Comparison of ENCODE assay signal across 8 mouse cellular contexts in genomic region chr5:115011217-115011518, GRCm38 (mm10). TPM values are rescaled to one million over a fixed set of nuclear protein-coding genes. Genes with fewer than 3 reads are reported as not detected.
DNase-seq lines count a peak whose midpoint lies in the region; ATAC-seq and TF ChIP-seq lines count a peak whose summit lies in the region.

No protein-coding gene starts in this region.

- no peaks in the 10 kb centered on the region for H3K9me3 ChIP-seq in heart, embryonic 10.5 days
- no peaks in the 10 kb centered on the region for H3K9me3 ChIP-seq in forebrain, embryonic 12.5 days
- H3K9me3 ChIP-seq in liver, embryonic 14.5 days (ENCODE audit: control insufficient read depth, low read length) = no peaks in the 10 kb centered on the region

- no peak for DNase-seq in heart, embryonic 10.5 days (ENCODE audit: low spot score)
- DNase-seq in heart, adult 8-10 months (ENCODE audit: low spot score) = no peak
- no peak for DNase-seq in liver, embryonic 14.5 days (ENCODE audit: low read depth in 3 of 3, low spot score in 3 of 3)
- no peak for DNase-seq in thymus, postnatal 4 days
- DNase-seq in gastrocnemius, postnatal 25 days = no peak

- H3K4me2 ChIP-seq in forebrain, embryonic 12.5 days = peak overlapping the region; percentile 99
- peak overlapping the region; percentile 90 for H3K4me2 ChIP-seq in liver, embryonic 14.5 days (ENCODE audit: low read depth)

- H3K9ac ChIP-seq in forebrain, embryonic 12.5 days = peak overlapping the region; percentile 98
- H3K9ac ChIP-seq in liver, embryonic 14.5 days (replicated peaks) = peak overlapping the region; percentile 98

- peak overlapping the region; percentile 98 for H3K27ac ChIP-seq in heart, embryonic 10.5 days
- peak overlapping the region; percentile 93 for H3K27ac ChIP-seq in forebrain, embryonic 12.5 days
- peak overlapping the region; percentile 75 for H3K27ac ChIP-seq in liver, embryonic 14.5 days

- H3K27me3 ChIP-seq in heart, embryonic 10.5 days (ENCODE audit: insufficient read depth, poor library complexity, severe bottlenecking) = no peaks in the 10 kb centered on the region
- 0 out of 2 replicates have a peak, but pooled peaks cover 6% of the 10 kb centered on the region for H3K27me3 ChIP-seq in forebrain, embryonic 12.5 days
- no peaks in the 10 kb centered on the region for H3K27me3 ChIP-seq in liver, embryonic 14.5 days (ENCODE audit: control insufficient read depth, insufficient read depth, low read length)

- TF ChIP-seq CTCF in liver, embryonic 14.5 days (IDR thresholded peaks at IDR 0.05; ENCODE audit: low read depth) = no peak

- ATAC-seq in CD4-positive, CD25-positive, alpha-beta regulatory T cell, adult 4 months = peak; percentile 55
- ATAC-seq in forebrain, embryonic 12.5 days (ENCODE audit: low FRiP score) = peak; percentile 56
- ATAC-seq in liver, embryonic 14.5 days (ENCODE audit: insufficient read depth) = no peak
- no peak for ATAC-seq in monocyte, adult 5-6 weeks (replicated peaks; ENCODE audit: insufficient number of reproducible peaks, low FRiP score, low TSS enrichment, poor library complexity, severe bottlenecking)

- H3K36me3 ChIP-seq in heart, embryonic 10.5 days = no peaks in the 10 kb centered on the region
- H3K36me3 ChIP-seq in forebrain, embryonic 12.5 days (replicated peaks) = no peaks in the 10 kb centered on the region
- H3K36me3 ChIP-seq in liver, embryonic 14.5 days (replicated peaks; ENCODE audit: control insufficient read depth, insufficient read depth, low read depth) = no peaks in the 10 kb centered on the region

- no peak for TF ChIP-seq EP300 in liver, embryonic 14.5 days (IDR thresholded peaks at IDR 0.05; ENCODE audit: low read depth)

- peaks cover 51% of the 10 kb centered on the region for H3K4me1 ChIP-seq in heart, embryonic 10.5 days
- peaks cover 38% of the 10 kb centered on the region for H3K4me1 ChIP-seq in forebrain, embryonic 12.5 days
- peaks cover 39 to 44% of the 10 kb centered on the region in 2 experiments for H3K4me1 ChIP-seq in liver, embryonic 14.5 days (replicated peaks; ENCODE audit: control insufficient read depth in 2 of 2, insufficient read depth in 2 of 2, low read length in 1 of 2)

- 3% methylated on average over 57 of the region's 57 CpGs for WGBS in heart, embryonic 10.5 days
- 0% methylated on average over 31 of the region's 57 CpGs for whole genome bisulfite sequencing in forebrain, embryonic 12.5 days
- under 1% methylated on average over 51 of the region's 57 CpGs for WGBS in liver, embryonic 14.5 days (ENCODE audit: insufficient replicate concordance)

- H3K4me3 ChIP-seq in heart, embryonic 10.5 days = peak overlapping the region; percentile 100
- H3K4me3 ChIP-seq in forebrain, embryonic 12.5 days (replicated peaks) = peak overlapping the region; percentile 99
- H3K4me3 ChIP-seq in liver, embryonic 14.5 days (ENCODE audit: insufficient read depth in 1 of 2, low read depth in 2 of 2, low read length in 2 of 2) = peak overlapping the region; percentile 85 to 99

RNA-seq across cellular contexts. Expression of gene Sppl3, which starts 0.2 kb away (rescaled TPM):
- 6.9 and 11.5 TPM in 2 replicates for polyA plus RNA-seq in heart, embryonic 10.5 days (2016; fragmentation: Nextera tagmentation; extraction: Ambion mirVana)
- total RNA-seq in heart, adult 8-10 months (2022) = 10 to 100 TPM; 26.3 to 31.9 (median 29.0) TPM
- polyA plus RNA-seq in CD4-positive, CD25-positive, alpha-beta regulatory T cell, adult 4 months (2017; shearing (Covaris generic)) = 10 to 100 TPM; 10.2 to 14.2 TPM
- 13.8 and 19.1 TPM in 2 replicates for polyA plus RNA-seq in forebrain, embryonic 12.5 days (2016; fragmentation: Nextera tagmentation; extraction: Ambion mirVana)
- polyA plus RNA-seq in liver, embryonic 14.5 days (2012; rRNA removed) = 17.2 and 17.6 TPM in 2 replicates
- polyA plus RNA-seq in liver, embryonic 14.5 days (2014; fragmentation: Nextera tagmentation; extraction: Ambion mirVana) = 5.4 and 7.0 TPM in 2 replicates
- 29.9 to 52.1 TPM (median 44.8 TPM) in 3 replicates for total RNA-seq in monocyte, adult 5-6 weeks (2017)
- total RNA-seq in gastrocnemius, postnatal 25 days (2021) = 10 to 100 TPM; 19.6 to 20.3 TPM

RNA-seq across cellular contexts. Expression of gene Hnf1a, which starts 40.3 kb away (rescaled TPM):
- polyA plus RNA-seq in heart, embryonic 10.5 days (2016; fragmentation: Nextera tagmentation; extraction: Ambion mirVana) = 0.11 and 1.9 TPM in 2 replicates
- total RNA-seq in heart, adult 8-10 months (2022) = not detected
- under 1 TPM in 1 of 2 experiments, not detected in 1; 0.09 TPM for polyA plus RNA-seq in CD4-positive, CD25-positive, alpha-beta regulatory T cell, adult 4 months (2017; shearing (Covaris generic))
- not detected in 2 replicates for polyA plus RNA-seq in forebrain, embryonic 12.5 days (2016; fragmentation: Nextera tagmentation; extraction: Ambion mirVana)
- polyA plus RNA-seq in liver, embryonic 14.5 days (2012; rRNA removed) = 1.2 and 1.6 TPM in 2 replicates
- 0.86 and 1.5 TPM in 2 replicates for polyA plus RNA-seq in liver, embryonic 14.5 days (2014; fragmentation: Nextera tagmentation; extraction: Ambion mirVana)
- not detected in 3 replicates for total RNA-seq in monocyte, adult 5-6 weeks (2017)
- total RNA-seq in gastrocnemius, postnatal 25 days (2021) = not detected

Comparison
In these comparisons a context has a peak if more than half of its experiments do, and no peak if none do; other contexts are left out.
1. ATAC-seq: peak in CD4-positive, CD25-positive, alpha-beta regulatory T cell, adult 4 months (single experiment) and forebrain, embryonic 12.5 days (single experiment); none in liver, embryonic 14.5 days (single experiment) and monocyte, adult 5-6 weeks (single experiment).
2. Peak in every context shown above with its lines, with median percentiles within 50 percentile points of each other: H3K27ac ChIP-seq and H3K4me3 ChIP-seq.